Mouse (Mus musculus): ENCODE measurements around the gene Sdcbp2. TPM values are rescaled to one million over a fixed set of nuclear protein-coding genes. Genes with fewer than 3 reads are reported as not detected.
A peak's percentile ranks its signal among the peaks of the same experiment; 100 is the strongest.

Sdcbp2 gene
- polyA plus RNA-seq, 1 experiment from 2014 or later, result 0.34 TPM

DNA sequence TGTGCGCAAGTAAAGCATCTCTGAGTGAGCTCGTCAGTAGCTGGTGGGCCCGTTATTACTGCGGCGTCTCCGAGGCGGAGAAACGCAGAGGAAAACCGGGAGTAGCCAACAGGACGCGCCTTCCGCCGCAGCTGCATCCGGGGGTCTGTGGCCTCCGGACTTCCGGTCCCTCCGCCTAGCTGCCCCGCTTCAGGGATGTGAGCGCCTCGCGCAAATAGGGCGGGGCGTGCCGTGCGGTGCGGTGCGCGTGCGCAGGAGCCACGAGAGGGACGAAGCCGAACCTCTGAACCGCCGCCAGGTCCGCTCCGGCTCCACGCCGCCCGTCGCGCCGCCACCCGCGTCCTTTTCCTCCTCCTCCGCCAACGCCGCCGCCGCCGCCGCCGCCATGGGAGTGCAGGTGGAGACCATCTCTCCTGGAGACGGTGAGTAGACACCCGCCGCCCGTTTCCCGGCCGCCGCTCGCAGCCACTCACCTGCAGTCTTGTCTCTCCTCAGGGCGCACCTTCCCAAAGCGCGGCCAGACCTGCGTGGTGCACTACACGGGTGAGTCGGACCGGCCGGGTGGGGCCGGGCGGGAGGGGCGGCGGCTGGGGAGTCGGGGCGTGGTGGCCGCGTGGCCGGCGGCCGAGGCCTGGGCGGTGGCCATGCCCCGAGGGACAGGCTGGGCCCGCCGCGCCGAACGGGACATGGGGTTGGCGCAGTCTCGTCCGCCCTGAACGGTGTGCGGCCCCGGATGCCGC, 29.9 kb upstream of the Sdcbp2 start, which contains the start of gene Fkbp1a:
TSS of gene Fkbp1a (plus strand) at position 161 of the 740 bp plus-strand sequence.
- no peaks in the 10 kb centered on the region for H3K27me3 ChIP-seq
- H3K4me3 ChIP-seq (replicated peaks), result peak within 1 kb of the TSS; percentile 96
- WGBS, result under 1% methylated on average over 84 of the region's 93 CpGs
- no peaks in the 10 kb centered on the region for H3K9me3 ChIP-seq
- H3K9ac ChIP-seq (replicated peaks), result peak within 1 kb of the TSS; percentile 90
- H3K36me3 ChIP-seq, result peaks cover 33% of the 10 kb centered on the region
- peak within 1 kb of the TSS; percentile 96 for H3K27ac ChIP-seq
- H3K4me1 ChIP-seq (replicated peaks), result peaks cover 23% of the 10 kb centered on the region
- peak; percentile 95 for ATAC-seq (ENCODE audit: insufficient number of reproducible peaks, insufficient read depth, low FRiP score, low TSS enrichment, low read depth)
- peak within 1 kb of the TSS; percentile 79 for H3K4me2 ChIP-seq

- peak overlapping the region; percentile 90 for H3K9ac ChIP-seq (replicated peaks)
- H3K27ac ChIP-seq, result peak overlapping the region; percentile 96
- H3K4me2 ChIP-seq, result peak overlapping the region; percentile 79
- no peak; the same call in 1 of the 2 replicates for ATAC-seq (ENCODE audit: insufficient number of reproducible peaks, insufficient read depth, low FRiP score, low TSS enrichment, low read depth)
- H3K27me3 ChIP-seq, result no peaks in the 10 kb centered on the region
- peaks cover 23% of the 10 kb centered on the region for H3K4me1 ChIP-seq (replicated peaks)
- H3K4me3 ChIP-seq (replicated peaks), result peak overlapping the region; percentile 96
- H3K36me3 ChIP-seq, result peaks cover 37% of the 10 kb centered on the region
- no peaks in the 10 kb centered on the region for H3K9me3 ChIP-seq
- WGBS, result 2% methylated on average over 20 of the region's 21 CpGs
Observed at GRCm38 (mm10) chr2:151543063-151543895, 29.1 kb upstream of the Sdcbp2 start.

DNA sequence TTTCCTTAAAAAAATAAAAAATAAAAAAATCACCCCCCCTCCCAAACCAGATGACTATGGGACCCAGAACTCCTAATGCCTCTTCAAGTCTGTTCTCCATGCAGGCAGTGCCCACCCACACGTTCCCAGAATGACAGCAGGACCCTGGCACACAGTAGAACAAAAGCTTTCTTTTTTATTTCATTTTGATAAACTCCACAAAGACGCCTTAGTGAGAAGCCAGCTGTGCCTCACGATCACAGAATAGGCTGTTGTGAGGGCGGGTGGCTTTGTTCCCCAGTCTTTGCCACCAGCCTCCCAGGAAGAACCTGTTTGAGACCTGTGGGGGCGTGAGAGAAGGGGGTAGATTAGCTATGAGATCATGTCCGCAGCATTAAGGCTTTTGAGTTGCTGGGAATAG, 27.7 kb upstream of the Sdcbp2 start:
- H3K4me3 ChIP-seq (replicated peaks), result no peak overlapping the region
- ATAC-seq (ENCODE audit: insufficient number of reproducible peaks, insufficient read depth, low FRiP score, low TSS enrichment, low read depth), result no peak
- H3K9ac ChIP-seq (replicated peaks), result 0 out of 2 replicates have a peak overlapping the region, but pooled peaks have one; percentile 12
- H3K27ac ChIP-seq, result no peak overlapping the region
- no peaks in the 10 kb centered on the region for H3K9me3 ChIP-seq
- H3K36me3 ChIP-seq, result peaks cover 47% of the 10 kb centered on the region
- no peaks in the 10 kb centered on the region for H3K27me3 ChIP-seq
- peaks cover 23% of the 10 kb centered on the region for H3K4me1 ChIP-seq (replicated peaks)
- H3K4me2 ChIP-seq, result peak overlapping the region; percentile 79; the same call in 1 of the 2 replicates
- 77% methylated on average over 6 of the region's 6 CpGs for WGBS

- H3K27ac ChIP-seq, result no peak overlapping the region
- H3K4me3 ChIP-seq (replicated peaks), result no peak overlapping the region
- H3K27me3 ChIP-seq, result no peaks in the 10 kb centered on the region
- H3K4me2 ChIP-seq, result no peak overlapping the region
- H3K36me3 ChIP-seq, result peaks cover 64% of the 10 kb centered on the region
- peaks cover 21% of the 10 kb centered on the region for H3K4me1 ChIP-seq (replicated peaks)
- no peak overlapping the region for H3K9ac ChIP-seq (replicated peaks)
- no peak for ATAC-seq (ENCODE audit: insufficient number of reproducible peaks, insufficient read depth, low FRiP score, low TSS enrichment, low read depth)
- H3K9me3 ChIP-seq, result no peaks in the 10 kb centered on the region
- 93% methylated on average over 4 of the region's 4 CpGs for WGBS
Observed at GRCm38 (mm10) chr2:151546571-151546970, 25.9 kb upstream of the Sdcbp2 start.

GRCm38 (mm10) chr2:151549615-151550121, 22.8 kb upstream of the Sdcbp2 start:
- H3K27ac ChIP-seq, result no peak overlapping the region
- peaks cover 5% of the 10 kb centered on the region for H3K4me1 ChIP-seq (replicated peaks)
- H3K4me3 ChIP-seq (replicated peaks), result no peak overlapping the region
- 95% methylated on average over 3 of the region's 3 CpGs for WGBS
- H3K36me3 ChIP-seq, result peaks cover 89% of the 10 kb centered on the region
- ATAC-seq (ENCODE audit: insufficient number of reproducible peaks, insufficient read depth, low FRiP score, low TSS enrichment, low read depth), result no peak
- H3K27me3 ChIP-seq, result no peaks in the 10 kb centered on the region
- H3K9ac ChIP-seq (replicated peaks), result no peak overlapping the region
- H3K4me2 ChIP-seq, result no peak overlapping the region
- no peaks in the 10 kb centered on the region for H3K9me3 ChIP-seq

GRCm38 (mm10) chr2:151562930-151563921, 9.2 kb upstream of the Sdcbp2 start:
- WGBS, result 89% methylated on average over 7 of the region's 7 CpGs

GRCm38 (mm10) chr2:151564006-151564405, 8.4 kb upstream of the Sdcbp2 start:
- ATAC-seq (ENCODE audit: insufficient number of reproducible peaks, insufficient read depth, low FRiP score, low TSS enrichment, low read depth), result no peak
- 91% methylated on average over 1 of the region's 1 CpGs for WGBS
- Histone ChIP-seq H3K27me3 (no peaks in the 10 kb centered on the region), H3K27ac (no peak overlapping the region), H3K4me3 (replicated peaks) (no peak overlapping the region), H3K9ac (replicated peaks) (no peak overlapping the region), H3K4me1 (replicated peaks) (no peaks in the 10 kb centered on the region), H3K36me3 (peaks cover 49% of the 10 kb centered on the region), H3K9me3 (no peaks in the 10 kb centered on the region), H3K4me2 (no peak overlapping the region)

More at GRCm38 (mm10) chr2:151562930-151563921, 9.2 kb upstream of the Sdcbp2 start:
- no peaks in the 10 kb centered on the region for H3K9me3 ChIP-seq
- H3K4me3 ChIP-seq (replicated peaks), result no peak overlapping the region
- no peaks in the 10 kb centered on the region for H3K27me3 ChIP-seq
- no peak overlapping the region for H3K4me2 ChIP-seq
- no peaks in the 10 kb centered on the region for H3K4me1 ChIP-seq (replicated peaks)
- no peak for ATAC-seq (ENCODE audit: insufficient number of reproducible peaks, insufficient read depth, low FRiP score, low TSS enrichment, low read depth)
- H3K9ac ChIP-seq (replicated peaks), result no peak overlapping the region
- H3K27ac ChIP-seq, result no peak overlapping the region
- peaks cover 57% of the 10 kb centered on the region for H3K36me3 ChIP-seq

GRCm38 (mm10) chr2:151564986-151565385, 7.4 kb upstream of the Sdcbp2 start:
- 68% methylated on average over 3 of the region's 3 CpGs for WGBS
- Histone ChIP-seq H3K4me2 (no peak overlapping the region), H3K9me3 (no peaks in the 10 kb centered on the region), H3K27ac (no peak overlapping the region), H3K9ac (replicated peaks) (no peak overlapping the region), H3K36me3 (peaks cover 39% of the 10 kb centered on the region), H3K4me3 (replicated peaks) (no peak overlapping the region), H3K27me3 (no peaks in the 10 kb centered on the region), H3K4me1 (replicated peaks) (no peaks in the 10 kb centered on the region)
- ATAC-seq (ENCODE audit: insufficient number of reproducible peaks, insufficient read depth, low FRiP score, low TSS enrichment, low read depth), result no peak

DNA sequence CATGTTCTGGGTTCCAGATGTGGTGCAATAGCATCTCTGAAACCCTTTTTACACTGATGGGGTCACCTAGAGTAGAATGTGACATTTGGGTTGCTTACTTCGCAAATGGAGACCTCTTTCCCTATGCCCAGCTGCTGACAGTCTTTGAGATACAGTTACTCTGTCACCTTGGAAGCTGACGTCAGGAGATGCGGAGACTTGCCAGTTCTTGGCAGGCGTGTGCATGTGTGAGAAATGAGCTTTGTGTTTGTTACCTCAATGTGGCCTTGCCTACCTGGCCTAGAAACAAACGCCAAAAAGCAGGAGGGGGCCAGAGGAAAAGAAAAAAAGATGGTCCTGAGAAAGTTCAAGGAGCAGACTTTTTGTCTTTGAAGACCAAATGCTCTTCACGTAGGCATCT, 5.6 kb upstream of the Sdcbp2 start:
- Histone ChIP-seq H3K9me3 (no peaks in the 10 kb centered on the region), H3K27me3 (no peaks in the 10 kb centered on the region), H3K4me1 (replicated peaks) (no peaks in the 10 kb centered on the region), H3K36me3 (peaks cover 21% of the 10 kb centered on the region), H3K9ac (replicated peaks) (no peak overlapping the region), H3K27ac (no peak overlapping the region), H3K4me2 (no peak overlapping the region), H3K4me3 (replicated peaks) (no peak overlapping the region)
- 79% methylated on average over 6 of the region's 6 CpGs for whole genome bisulfite sequencing
- no peak for ATAC-seq (ENCODE audit: insufficient number of reproducible peaks, insufficient read depth, low FRiP score, low TSS enrichment, low read depth)

- no peak for ATAC-seq (ENCODE audit: insufficient number of reproducible peaks, insufficient read depth, low FRiP score, low TSS enrichment, low read depth)
- Histone ChIP-seq H3K9me3 (no peaks in the 10 kb centered on the region), H3K4me3 (replicated peaks) (no peak overlapping the region), H3K9ac (replicated peaks) (no peak overlapping the region), H3K27me3 (no peaks in the 10 kb centered on the region), H3K27ac (no peak overlapping the region), H3K36me3 (peaks cover 3% of the 10 kb centered on the region; the same call in 1 of the 2 replicates), H3K4me1 (replicated peaks) (no peaks in the 10 kb centered on the region), H3K4me2 (no peak overlapping the region)
- 87% methylated on average over 2 of the region's 2 CpGs for WGBS
Observed at GRCm38 (mm10) chr2:151569452-151569851, 3.0 kb upstream of the Sdcbp2 start.
